Mouse (Mus musculus): Measurements from ENCODE around the gene Slc1a6.
"Not testable (repeated sequence)": the region's sequence is repeated elsewhere in the genome, so short reads cannot be mapped to it uniquely, and the experiment has no call there.

Slc1a6 gene

DNA sequence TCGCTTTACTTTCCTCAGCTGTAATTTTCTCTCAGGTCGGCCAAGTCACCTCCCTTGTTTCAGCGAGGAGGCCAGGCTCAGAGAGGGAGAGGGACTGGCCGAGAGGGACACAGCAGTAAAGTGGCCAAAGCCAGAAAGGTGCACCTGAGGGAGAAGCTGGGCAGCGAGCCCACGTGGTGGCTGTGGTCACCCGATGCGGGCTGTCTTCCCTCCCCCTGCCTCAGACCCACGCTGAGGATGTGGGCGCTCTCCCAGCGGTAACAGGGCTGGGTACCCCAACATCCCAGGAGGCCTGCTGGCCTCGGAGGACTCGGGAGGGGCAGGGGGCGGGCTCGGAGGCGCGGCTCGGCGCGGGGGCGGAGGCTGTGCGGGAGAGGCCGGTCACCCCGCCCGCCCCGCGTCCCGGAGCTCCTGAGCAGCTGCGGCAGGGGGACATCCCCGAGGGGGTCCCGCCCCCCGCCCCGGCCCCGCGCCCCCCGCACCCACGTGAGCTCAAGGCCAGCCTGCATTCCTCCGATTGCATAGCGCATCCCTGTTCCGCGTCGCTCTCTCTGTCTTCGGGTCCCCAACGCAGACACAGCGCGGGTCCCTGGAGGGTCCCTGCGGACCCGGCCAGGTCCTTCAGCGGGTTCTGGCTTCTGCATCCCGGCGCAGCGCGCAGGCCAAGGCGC, at the start of gene Slc1a6:
Slc1a6 (plus strand) TSS at position 516 of the 671 bp plus-strand sequence.
- DNase-seq (ENCODE audit: low read depth, low spot score): no peak

DNA sequence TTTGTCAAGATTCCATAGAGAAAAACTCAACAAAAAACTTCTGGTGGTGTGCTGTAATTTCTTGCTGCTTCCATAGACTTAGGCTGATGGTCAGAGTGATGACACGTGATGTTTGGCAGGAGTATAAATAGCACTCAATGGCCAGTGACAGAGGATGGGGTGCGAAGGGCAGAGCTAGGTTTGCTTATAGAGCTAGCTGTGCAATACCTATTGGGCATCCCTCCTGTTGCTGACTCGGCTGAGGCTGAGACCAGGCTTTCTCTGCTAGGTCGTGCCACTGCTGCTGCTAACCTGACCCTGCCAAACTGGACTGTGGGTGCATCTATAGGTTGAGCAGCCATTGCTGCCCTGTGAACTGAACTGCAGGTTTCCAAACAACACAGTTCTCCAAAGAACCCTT, 40.5 kb upstream of the Slc1a6 start:
- DNase-seq (ENCODE audit: low read depth, low spot score): no peak

DNA sequence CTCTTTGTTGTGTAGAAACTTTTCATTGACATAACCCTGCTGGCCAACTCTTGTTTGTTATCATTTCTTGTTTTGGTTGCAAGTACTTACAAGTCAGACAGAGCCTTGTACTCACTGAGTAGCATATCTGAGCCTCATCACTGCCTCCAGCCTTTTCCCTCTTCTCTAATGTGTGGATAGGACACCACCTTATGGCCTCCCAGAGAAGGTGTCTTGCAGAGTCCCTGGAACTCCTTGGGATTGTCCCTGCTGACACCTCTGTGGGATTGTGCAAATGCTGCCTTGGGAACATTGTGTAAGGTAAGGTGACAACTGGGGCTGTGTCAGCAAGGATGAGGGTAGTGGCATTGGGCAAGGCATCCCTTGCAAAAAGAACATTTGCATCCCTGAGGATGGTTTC, 36.6 kb upstream of the Slc1a6 start:
- DNase-seq (ENCODE audit: low read depth, low spot score): no peak

DNA sequence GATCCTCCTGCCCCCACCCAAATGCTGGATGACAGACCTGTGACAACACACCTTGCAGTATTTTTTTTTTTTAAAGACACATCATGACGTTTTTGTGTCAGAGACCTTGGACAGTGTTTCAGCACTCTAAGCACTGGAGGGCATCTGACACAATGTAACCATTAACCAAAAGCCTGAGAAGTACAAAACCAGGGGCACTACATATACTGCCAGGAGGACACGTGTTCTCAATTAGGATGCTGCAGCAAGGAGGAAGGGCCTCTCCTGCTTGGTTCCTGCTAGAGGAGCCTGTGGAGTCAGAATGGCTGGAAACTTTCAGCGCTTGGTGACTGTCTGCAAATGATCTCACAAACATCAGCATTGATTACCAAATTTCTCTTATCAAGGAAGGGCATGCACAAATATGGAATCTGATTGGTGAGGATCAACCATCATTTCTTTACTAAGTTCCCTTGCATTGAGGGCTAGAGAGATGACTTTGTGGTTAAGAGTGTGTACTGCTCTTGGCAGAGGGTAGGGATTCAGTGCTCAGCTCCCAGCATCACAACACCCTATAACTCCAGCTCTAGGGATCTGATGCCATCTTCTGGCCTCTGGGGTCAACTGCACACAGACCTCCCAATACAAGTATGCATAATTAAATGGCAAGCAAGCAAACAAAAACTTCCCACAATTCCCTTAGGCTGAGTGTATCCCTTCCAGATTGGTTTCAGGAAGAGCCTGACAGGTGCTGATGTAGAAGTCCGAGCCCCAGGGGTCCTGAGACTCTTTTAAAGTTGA, 34.7 kb upstream of the Slc1a6 start:
- DNase-seq (ENCODE audit: low read depth, low spot score): no peak

DNA sequence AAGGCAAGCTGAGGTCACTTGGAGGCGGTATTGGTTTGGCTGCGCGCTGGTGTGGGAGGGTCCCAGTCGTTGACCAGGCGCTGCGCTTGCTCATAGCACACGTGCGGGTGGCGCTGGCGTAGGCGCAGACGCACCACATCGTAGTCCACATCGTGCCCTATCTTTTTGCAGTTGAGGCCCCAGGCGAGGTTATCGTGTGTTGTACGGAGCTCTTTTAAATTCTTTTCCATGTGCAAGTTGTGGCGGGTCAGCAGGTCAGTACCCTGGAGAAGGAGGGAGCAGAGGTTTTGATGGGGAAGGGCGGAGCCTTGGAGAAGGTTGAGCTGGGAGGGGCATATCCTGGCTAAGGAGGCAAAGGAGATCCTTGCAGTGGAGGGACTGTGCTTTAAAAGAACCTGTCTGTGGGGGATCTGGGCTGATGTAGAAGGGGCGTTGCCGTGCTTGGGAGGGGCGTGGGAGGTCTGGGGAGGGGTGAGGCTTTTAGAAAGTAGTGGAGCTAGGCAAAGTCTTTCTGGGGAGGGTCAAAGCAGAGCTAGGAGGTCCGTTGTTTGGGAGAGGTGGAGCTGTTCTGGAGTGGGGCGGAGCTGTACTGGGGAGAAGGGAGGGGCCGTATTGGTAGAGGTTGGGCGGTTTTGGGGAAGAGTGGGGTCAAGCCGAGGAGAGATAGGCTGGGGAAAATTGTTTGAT, 33.1 kb upstream of the Slc1a6 start:
- no peak for DNase-seq (ENCODE audit: low read depth, low spot score)

DNA sequence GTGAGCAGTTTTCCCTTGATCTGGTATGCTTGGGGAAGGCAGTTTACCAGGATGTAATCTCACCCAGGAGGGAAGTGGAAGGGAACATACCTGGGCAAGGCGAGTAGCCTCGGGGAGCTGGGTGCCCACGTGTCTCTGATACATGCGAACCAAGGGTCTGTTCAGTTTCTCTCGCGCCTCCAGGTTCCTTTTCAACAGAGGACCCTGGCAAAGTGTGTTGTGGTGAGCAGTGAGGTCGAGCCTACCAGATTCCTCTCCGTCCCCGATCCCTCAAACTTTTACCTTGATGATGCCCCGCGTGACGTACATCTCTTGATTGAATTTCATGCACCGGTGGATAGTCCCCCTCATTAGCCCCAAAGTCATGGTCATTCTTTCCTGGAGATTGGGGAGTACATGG, 32.1 kb upstream of the Slc1a6 start:
- DNase-seq (ENCODE audit: low read depth, low spot score): no peak

DNA sequence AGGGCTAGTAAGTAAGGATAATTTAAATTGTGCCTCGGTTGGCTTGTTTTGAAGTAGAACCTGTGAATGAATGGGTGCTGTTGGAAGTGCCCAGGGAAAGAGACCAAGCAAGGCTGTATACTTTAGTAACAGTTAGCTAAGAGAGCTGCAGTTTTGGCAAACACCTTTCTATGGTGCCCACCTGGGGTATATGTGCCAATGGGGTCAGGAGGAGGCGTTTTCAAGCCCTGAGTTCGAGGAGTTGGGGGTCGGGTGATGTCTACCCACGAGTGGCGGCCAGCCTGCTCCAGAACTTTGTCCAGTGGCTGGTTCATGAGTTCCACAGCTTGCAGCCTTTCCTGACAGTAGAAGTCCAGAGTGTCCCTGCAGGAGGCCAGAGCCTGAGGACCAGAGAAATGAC, 31.4 kb upstream of the Slc1a6 start:
- no peak for DNase-seq (ENCODE audit: low read depth, low spot score)

DNA sequence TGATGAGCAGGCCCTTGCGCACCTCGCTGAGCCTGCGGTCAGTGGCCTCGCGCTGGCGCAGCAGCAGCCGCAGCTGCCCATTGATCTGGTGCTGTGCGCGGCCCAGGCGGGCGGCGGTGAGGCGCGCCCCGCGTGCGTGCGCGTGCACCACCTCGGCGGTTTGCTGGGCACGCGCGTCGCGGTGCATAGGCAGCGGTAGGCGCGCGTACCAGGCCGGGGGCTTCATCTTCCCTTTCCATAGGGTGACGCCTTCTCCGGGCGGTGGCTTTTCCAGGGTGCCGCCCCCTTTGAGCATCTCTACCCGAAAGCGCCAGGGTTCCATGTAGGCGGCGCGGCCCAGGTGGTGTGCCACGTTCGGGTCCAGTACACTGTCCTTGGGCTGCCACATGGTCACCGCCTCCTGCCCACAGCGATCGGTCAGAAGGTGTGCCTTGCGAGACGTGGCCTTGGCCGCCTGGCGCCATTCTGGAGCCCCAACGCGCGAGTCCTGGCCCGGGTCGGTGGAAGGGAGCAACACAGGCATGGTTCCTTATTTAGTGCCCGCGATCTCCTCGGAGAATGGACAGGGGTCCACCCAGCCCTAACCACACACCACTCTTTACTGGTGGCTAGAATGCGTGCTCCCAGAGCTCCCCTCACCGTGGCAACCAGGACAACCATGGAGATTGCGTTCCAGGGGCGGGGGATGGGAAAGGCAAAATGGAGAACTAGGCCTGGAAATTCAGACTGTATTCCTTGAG, 27.7 kb upstream of the Slc1a6 start, which contains the start of gene Ccdc105:
Ccdc105 (minus strand) TSS at position 614 of the 740 bp plus-strand sequence.
- DNase-seq (ENCODE audit: low read depth, low spot score): peak; percentile 50

DNA sequence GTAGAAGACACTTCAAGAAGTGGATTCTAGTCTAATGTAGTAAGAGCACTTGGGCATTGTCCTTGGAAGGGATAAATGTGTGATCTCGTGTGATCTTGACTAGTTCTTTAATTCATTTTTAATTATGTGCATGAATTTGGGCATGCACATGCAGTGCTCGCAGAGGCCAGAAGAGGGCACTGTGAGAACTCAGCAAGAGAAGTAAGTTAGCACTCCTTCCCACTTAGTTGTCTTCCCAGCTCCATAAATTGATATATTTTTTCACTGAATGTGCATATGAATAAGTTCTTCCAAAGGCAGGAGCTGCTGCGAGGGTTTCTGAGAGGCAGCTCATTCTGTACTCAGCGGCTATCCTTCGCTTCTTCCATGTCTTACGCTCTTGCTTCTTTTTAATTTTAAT, 24.3 kb upstream of the Slc1a6 start:
- DNase-seq (ENCODE audit: low read depth, low spot score): peak; percentile 35

DNA sequence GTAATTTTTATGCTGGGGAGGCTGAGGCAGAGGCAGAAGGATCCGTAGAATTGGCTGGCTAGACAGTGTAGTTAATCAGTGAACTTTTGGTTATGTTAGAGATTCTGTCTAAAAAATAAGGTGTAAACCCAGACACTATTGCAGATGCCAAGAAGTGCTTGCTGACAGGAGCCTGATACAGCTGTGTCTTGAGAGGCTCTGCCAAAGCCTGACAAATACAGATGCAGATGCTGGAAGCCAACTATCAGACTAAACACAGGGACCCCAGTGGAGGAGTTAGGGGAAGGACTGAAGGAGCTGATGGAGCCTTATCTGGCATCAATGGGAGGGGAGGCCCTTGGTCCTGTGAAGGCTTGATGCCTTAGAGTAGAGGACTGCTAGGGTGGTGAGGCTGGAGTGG, 14.7 kb upstream of the Slc1a6 start:
- DNase-seq (ENCODE audit: low read depth, low spot score): no peak

DNA sequence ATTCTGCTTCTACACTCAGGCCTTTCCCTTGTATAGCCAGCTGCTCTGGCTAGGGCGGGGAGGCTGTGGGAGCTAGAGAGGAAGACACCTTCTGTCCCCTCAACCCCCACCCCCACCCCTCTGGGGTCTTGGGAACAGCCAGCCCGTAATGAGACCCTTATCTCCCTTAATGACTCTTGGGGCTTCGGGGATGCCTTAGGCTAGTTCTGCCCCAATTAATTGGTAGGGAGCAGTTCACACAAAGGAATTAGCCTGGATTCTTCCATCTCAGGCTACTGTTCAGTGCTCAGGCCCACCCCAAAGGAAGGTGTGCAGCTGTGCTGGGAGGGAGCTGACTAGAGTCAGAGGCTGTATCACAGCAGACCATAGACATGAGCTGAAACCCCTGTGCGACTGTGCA, 4.5 kb upstream of the Slc1a6 start:
- DNase-seq (ENCODE audit: low read depth, low spot score): no peak

DNA sequence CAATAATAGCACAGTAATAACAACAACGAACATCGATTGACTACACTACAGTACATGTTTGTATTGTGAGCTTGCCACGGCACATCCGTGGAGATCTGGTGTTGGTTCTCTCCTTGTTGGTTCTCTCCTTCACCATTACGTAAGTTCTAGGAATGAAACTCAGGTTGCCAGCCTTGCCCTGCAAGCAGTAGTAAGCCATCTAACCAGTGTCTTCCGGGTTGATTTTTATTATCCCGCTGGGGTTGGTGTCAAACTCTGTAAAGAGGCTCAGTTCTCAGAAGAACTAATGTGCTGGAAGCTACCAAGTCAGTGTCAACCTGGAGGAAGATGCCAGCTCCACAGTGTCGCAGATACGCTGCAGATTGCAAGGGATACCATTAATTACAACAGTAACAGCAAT, 769 bp upstream of the Slc1a6 start:
- no peak for DNase-seq (ENCODE audit: low read depth, low spot score)

DNA sequence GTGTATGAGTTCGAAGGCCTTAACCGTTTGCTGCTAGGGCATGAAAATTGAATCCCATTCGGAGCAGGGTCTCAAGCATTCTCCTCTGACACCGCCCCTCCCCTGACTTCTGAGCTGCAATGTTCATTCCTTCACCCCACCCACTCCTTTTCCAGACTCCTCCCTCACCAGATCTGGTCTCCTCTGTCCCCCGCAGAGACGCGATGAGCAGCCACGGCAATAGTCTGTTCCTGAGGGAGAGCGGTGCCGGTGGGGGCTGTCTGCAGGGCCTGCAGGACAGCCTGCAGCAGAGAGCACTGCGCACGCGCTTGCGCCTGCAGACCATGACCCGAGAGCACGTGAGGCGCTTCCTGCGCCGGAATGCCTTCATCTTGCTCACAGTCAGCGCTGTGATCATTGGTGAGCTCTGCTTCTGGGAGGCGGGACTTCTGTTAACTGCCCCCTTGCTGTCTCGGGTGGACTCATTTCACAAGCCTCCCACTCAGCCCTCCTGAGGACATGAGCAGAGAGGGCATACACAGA, 7.3 kb downstream of the Slc1a6 start:
- DNase-seq (ENCODE audit: low read depth, low spot score): peak; percentile 47

DNA sequence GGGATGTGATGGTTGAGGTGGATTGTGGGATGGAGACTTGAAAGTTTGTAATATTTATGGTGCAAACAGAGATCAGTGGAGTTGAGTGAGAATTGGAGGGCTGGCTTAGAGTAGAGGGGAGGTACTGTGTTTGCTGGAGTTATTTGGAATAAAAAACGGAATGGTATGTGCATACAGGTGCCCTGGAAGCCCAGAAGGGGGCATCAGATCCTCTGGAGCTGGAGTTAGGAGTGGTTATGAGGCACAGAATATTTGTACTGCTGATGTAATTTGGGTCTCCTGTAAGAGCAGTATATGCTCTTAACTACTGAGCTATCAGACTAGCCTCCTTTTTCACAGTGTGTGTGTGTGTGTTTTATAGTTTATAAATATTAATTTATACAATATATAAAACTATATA, 10.3 kb downstream of the Slc1a6 start:
- no peak for DNase-seq (ENCODE audit: low read depth, low spot score)

DNA sequence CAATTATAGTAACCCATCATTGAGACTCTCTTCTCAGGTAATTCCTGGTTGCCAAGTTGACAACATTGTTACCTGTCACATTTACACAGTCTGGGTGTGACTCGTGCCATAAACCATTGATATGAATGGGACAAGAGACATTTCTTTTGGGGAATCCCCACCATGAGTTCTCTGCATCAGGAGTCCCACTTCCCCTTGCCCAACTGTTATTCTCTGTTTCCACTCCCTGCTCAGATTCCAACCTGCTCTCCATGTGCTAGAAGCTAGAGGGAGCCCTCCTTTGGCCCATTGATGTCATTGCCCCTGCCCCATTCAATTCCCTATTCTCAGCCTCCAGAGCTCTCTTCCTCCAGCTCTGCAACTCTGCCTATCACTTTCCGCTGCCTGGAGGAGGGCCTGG, 21.2 kb downstream of the Slc1a6 start:
- no peak for DNase-seq (ENCODE audit: low read depth, low spot score)

DNA sequence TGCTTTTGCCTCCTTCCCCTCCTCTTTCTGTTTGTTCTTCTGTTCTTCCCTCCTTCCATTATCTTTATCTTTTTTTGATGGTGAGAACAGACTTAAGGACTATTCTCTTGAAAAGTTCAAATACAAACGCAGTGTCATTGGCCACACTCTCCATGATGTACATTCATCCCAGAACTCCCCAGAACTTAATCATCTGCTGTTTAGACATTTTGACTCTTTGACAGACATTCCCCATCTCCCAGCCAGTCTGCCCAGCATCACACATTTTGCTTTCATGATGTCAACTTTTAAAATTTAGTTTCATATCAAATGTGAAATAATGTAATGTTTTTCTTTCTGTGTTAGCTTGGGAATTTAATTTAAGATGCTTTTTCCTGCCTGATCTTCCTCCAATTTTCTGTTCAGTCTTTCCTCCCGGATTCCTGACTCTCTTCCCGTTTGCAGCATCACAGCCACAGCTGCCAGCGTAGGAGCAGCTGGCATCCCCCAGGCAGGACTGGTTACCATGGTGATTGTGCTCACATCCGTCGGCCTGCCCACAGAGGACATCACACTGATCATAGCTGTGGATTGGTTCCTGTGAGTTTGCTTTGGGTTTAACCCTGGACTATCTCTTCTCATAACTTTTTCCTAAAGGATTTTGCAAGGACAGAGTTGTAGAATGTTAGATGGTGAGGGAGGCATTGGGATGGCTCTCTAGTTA, 32.2 kb downstream of the Slc1a6 start:
- peak; percentile 13 for DNase-seq (ENCODE audit: low read depth, low spot score)

DNA sequence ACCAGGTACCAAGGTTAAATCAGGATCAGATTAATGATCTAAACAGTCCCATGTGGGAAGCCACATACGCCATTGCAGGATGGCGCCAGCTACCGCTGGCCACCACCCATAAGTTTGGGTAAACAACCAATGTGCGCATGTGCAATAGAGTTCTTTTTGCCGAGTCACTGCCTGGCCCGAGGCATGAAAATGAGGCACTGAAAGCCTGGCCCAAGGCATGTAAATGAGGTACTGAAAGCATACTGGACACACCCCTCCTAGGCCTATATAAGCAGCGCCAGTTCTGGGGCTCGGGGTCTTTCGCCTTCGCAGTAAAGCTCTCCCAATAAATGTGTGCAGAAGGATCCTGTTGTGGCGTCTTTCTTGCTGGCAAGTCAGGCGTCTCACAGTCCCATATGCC, 60.2 kb downstream of the Slc1a6 start:
- not testable (repeated sequence) for DNase-seq (ENCODE audit: low read depth, low spot score)

DNA sequence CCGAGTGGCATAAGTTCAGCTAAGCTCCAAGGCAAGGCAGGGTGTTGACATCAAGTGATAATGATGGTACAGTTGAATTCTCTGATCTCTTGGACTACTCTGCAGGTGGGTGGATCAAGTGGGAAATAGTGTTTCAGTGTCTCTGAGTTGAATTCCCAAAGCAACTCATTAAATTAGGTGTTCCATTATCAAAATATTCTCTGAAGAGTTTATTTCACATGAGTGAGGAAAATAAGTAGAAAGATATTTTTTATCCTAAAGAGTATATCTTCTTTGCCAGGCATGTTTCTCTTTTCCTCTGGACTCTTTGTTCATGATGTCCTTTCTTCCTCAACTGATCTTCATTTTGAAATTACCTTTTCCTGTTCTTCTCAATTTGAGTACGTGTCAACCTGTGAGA, 71.8 kb downstream of the Slc1a6 start, which contains the start of gene Olfr1356:
Olfr1356 (minus strand) TSS at position 101 of the 400 bp plus-strand sequence.
- DNase-seq (ENCODE audit: low read depth, low spot score): no peak

Data from retina, postnatal 7 days (tissue).